Mouse (Mus musculus) layer of hippocampus, adult 18-20 months (tissue): ENCODE data around the gene Dpp6. TPM values are rescaled to one million over a fixed set of nuclear protein-coding genes. Genes with fewer than 3 reads are reported as not detected.

Experiments used
- DNase-seq, 2 experiments: peaks; one replicate each; pipeline ENCODE4 v3.0.0; 2022; ENCODE audit warnings: low spot score in 2 of 2
- total RNA-seq, 2 experiments: library from RNA; stranded (reverse); gene quantifications; 2 replicates each; pipeline ENCODE4 v1.2.3; 2021

The Dpp6 gene
- total RNA-seq, 2 experiments from 2014 or later = 247 to 253 TPM

DNA sequence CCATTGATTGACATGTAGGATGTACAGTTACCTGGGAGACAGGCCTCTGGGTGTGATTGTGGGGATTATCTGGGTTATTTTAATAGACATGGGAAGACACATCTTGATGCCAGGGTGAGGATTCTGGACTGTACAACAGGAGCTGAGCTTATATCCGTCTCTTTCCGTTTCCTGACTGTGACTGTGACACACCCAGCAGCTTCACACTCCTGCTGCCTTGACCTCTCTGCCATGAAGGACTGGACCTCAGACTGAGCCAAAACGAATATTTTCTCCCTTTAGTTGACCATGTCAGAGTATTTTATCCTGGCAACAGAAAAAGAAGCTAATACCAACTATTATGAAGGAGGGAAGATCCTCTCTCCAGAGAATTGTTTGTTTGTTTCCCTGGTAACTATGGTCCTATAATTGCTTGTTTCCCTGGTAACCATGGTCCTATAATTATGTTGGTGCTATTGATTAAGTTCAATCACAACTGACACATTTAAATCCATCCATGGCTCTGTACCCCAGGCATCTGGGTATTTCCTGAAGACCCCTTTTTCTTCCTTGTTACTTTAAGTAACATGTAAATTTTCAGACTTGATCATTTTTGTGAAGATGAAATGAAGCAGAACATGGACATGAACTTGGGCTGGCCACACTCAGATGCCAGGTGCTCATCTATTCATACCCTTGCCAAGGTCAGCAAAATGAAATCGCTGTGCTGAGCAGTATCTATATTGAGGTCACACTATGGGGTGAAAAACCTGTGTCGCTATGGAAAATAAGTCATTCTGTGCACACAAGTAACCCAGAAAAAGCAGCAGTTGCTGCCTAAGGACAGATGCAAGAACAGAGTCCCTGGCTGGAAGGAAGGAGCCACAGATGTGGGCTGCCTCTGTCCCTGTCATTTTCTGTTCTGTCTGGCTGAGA is 531.4 kb downstream of the Dpp6 start:
- no peak for DNase-seq

DNA sequence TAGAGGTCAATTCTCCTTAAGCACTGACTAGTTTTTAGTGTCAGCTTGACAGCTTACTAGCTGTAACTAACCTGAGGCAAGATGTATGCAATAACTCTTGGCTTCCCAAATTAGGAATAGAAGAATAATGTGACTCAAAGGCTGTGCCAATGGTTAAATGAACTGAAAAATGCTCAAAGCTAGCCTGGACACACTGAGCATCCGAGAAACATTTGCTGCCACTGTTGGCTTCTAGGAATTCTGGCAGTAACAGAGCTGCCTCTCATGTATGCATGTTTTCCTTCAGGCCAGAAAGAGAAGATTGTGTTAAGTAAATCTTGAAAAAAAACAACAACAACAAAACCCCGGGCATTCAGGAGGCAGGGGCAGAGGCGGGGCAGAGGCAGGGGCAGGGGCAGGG is 540.6 kb downstream of the Dpp6 start:
- DNase-seq = no peak

DNA sequence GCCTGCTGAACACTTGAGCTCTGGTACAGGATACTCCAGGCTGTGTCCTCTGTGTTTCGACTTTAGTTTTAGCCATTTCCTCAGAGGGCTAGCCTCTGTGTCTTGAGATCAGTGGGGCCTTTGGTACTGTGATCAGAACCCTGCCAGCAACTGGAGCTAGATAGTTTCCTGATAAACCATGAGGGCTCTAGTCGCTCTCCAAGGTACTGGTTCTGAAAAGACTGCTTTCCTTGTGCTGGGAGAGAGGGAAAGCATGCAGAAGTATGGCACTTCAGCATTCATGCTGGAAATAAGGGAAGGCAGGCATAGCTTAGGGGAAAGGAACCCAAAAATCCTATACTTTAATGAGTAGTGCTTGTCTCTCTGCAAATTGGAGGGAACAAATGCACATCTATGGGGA is 548.9 kb downstream of the Dpp6 start:
- DNase-seq = no peak

DNA sequence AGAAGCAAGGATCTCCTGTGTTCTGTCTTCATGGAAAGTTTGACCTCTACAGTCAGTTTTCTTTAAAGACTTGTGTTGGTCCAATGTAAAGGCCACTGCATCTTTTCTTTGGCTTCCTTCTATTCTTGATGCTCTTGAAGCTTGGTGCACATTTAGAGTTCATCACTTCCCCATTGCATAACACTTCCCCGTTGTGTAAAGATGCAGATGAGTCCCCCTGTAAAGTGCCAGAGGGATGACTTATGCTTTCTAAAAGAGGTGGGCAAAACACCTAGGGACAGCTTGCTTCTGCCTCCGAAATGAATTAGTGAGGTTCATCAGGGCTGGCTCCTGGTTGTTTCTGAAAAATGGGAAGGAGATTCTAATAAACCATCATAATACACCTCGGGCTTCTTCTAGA is 553.8 kb downstream of the Dpp6 start:
- no peak for DNase-seq

DNA sequence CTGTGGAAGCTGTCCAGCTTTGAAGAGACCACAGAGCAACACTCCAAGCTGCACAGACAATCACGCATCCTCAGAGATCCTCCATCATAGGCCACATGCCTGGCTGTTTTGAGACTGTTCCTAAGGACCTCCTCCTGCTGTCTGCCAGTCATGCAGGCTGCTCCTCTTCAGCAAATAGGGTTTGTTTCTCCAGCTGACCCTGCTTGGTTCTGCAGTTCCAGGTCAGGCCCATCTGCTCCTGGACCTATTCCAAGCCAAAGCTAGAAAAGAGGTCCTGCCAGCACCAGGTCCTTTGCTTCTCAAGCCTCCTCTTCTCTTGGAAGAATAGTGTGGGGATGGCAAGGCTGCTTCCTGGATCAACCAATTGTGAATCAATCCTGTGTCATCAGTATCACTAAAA is 556.9 kb downstream of the Dpp6 start:
- DNase-seq = no peak

DNA sequence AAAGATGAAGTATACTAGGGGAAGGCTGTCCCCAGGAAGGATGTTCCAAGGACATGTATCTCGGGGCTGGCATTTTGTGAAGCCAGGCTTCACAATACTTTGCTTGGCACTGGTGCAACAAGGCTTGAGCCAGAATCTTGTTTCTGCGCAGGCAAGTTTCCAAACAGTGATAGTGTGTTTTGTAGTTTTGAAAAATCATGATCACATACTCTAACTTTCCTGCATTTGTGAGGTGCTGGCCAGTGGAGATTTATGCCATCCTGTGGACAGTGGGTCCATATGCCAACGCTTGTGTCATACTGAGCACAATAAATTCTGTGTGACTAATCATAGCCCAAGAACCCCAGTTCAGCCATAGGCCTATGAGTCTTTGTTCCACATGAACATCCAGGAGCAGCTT is 558.8 kb downstream of the Dpp6 start:
- DNase-seq = peak in 1 of 2 experiments; percentile 17

DNA sequence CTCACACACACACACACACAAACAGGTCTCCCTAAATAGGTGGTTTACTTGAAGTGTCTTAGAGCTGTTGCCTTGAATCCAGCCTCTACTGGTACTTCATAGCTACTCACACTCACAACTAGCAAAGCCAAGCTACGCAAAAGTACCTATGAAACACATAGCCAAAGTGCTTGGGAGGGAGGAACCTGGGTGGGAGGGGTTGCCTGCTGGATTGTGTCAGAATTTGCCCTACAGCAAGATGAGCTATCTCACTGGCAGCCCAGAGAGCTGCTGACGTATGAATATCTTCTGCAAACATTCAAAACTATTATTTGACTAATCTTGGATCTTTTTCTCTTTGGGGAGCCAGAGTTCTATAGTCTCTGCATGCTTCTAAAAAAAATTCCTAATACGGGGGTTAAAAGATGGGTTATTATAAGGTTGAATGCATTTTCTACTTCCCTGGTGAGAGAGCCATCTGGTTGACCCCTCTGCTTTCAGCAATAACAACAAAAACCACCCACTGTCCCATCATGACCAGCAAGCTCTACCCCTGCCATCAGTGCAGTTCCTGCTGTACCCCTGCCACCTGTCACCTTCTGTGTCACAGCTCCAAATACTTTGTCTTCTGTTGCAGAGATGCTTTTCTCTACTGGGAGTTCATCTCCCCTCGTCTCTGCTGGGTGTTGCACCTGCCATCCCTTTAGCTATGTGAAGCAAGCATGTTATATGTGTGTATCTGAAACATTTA is 563.8 kb downstream of the Dpp6 start:
- no peak for DNase-seq

DNA sequence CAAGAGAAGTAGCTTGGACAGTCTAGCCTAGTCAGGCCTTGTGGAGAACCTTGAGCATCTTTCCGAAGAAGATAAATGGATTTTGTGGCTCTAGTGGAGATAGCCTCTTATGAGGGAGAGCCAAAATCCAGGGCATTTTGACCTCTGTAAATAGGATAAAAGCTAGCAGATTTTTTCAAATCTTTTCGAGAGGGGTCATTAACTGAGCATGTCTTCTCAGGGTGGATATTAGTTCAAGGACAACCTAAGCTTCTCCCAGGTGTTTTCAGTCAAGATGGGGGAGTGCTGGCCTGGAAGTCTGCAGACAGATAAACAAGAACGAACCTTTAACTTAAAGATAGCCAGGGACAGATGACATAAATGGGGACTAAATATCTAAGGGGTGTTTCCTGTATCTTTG is 581.4 kb downstream of the Dpp6 start:
- DNase-seq = no peak

DNA sequence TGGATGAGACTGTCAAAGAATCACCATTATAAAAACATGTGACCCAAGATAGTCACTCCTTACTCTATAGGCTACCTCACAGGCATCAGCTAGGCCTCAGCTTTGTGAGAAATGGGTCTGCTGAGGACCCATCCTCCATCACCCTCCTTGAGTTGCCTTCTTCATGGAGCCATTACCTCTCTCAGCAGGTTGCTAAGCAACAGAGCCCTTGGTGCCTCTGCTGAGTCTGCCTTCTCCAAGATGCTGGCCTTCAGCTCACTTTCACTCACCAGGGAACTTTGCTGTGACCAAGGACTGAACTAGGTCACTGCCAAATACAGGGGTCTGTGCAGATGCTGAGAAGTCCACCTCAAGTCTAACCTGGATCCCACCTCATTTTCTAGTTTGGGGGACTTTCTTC is 582.1 kb downstream of the Dpp6 start:
- DNase-seq = no peak

DNA sequence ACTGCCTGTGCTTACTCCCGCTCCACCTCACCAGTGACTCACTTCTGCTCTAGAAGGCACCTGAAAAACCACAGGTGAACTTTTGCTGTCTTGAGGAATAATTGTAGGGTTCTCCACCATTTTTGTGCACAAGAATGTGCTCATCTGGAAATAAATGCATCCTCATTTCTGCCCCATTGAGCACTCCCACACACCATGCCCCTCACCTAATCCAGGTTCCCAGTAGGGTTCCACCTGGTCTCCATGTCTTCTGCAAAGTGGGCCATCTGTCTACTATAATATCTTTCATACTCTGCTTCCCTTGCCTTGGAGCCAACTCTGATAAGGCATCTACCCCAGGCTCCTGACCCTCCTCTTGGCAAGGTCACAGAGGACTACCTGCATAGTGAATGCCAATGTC is 585.6 kb downstream of the Dpp6 start:
- DNase-seq = no peak

DNA sequence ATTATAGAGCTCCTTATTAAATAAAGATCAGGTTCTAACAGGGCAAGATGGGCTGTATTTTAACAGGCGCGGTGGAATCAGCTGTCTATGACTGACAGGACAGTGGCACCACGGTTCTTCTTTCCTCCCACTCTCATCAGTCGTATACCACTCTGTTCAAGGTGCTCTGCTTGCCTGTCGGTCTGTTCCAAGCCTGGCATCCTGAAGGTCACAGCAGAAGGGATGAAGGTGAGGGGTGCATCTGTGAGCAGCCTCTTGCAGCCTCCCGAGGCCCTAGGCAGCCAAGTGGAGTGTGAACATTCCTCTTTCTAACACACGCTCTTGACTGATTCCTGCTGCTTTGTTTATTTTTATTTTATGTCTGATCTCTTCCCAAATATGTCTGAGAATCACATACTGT is 591.9 kb downstream of the Dpp6 start:
- no peak for DNase-seq

DNA sequence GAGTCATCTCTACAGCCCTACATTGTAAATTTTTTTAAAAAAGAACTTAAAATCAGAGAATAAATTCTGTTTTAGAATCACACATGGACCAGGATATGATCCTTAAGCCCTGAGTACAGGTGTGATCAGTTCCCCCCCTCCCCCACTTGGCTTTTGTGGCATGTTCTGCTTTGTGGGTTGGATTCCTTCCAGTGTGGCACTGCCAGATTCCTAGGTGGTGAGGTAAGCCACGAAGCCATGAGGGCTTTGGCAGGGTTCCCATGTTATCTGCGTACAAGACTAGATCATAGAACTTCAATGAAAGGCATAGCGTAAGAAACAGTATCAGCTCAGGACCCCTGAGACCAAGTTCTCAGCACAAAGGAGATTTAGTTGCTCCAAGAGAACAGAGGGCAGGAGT is 596.0 kb downstream of the Dpp6 start:
- no peak for DNase-seq

DNA sequence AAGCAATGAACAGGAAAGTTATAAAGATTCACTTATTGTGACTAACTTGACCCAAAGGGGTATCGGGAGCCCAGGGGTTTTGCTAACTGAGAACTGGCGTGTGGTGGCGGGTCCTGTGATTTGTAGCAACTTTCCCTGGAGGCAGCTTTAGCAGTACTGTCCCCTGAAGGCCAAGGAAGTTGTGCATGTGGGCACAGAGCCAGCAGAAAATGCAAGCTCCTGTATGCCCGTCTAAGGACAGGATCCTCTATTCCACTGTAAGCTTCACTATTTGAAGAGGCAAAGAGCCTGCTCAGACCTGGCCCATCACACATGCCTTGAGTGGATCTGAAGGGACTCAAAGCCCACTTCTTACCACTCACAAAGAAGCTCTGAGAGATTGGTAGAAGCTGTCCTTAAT is 598.5 kb downstream of the Dpp6 start:
- no peak for DNase-seq

DNA sequence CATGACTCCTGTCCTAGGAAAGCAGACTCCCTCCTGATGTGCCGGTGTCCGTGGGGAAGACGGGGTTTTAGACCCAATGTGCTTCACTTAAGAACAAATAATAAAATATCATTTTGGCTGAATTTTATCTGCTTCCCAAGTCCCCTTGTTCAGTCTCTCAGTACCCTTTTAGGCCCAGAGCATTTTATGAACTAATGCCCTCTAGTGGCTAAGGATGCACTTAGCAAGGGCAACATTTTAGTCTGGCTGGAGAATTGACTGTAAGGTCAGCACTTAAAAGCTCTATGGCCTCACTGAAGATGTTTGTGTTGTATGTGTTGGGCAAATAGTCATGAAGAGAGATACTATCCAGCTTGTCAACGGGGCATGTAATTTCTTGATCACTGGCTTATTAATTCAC is 599.6 kb downstream of the Dpp6 start:
- DNase-seq = peak in 1 of 2 experiments; percentile 36

DNA sequence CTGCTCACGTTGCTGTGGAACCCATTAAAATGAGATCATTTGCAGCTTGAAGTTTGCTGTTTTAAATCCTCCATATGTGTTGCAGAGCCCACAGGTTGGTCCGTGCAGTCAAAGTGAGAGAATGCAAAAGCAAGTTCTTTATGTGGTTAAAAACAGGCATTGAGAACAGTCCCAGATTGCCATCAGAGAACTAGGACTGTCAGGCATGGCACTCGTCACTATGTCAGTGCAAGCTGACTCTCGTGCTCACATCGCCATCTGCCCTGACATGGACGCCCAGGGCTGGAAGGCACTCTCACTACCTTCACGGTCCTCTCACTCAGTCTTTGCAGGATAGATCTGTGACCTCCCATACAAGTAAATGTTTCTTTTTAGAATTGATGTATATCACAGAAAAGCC is 600.4 kb downstream of the Dpp6 start:
- DNase-seq = peak; percentile 32 to 57

DNA sequence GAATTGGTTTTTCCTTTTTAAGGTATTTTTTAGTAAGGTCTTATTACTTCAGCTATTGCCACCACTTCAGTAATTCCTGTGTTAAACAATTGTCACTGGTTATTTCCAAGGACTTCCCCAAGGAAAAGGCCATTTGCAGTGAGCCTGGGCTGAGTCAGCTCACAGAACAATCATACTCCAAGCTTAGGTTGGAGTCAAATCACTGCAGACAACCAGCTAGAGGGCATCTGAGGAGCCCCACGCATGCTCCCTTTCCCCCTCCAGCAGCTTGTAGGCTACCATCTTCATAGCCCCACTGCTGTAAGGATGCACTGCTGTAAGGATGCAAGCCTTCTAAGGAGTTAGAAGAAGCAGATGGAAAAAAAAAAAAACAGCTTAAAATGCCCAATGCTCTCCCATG is 601.9 kb downstream of the Dpp6 start:
- no peak for DNase-seq

DNA sequence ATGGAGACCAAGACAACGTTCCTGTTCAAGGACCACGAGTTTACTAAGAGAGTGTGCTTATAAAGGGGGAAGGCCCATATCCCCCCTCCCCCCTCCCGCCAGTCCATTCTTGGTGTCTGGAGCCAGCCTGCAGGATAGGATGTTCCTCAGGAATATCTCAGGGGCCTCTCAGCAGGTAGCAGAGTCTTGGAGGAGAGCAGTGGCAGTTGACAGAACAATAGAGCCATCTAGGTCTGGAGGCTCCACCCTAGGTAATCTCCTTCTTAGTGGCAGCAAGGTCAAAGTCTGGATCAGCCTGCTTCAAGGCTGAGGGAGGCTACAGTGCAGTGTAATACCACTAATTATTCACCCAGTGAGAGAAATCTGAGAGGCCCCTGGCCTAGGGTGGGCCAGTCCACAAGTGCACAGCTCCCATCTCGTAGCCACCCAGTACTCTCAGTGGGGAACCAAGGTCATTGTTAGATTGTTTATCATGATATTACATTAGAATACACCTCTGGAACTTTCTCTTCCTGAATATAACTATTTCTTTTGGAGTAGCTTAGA is 604.2 kb downstream of the Dpp6 start:
- DNase-seq = no peak

DNA sequence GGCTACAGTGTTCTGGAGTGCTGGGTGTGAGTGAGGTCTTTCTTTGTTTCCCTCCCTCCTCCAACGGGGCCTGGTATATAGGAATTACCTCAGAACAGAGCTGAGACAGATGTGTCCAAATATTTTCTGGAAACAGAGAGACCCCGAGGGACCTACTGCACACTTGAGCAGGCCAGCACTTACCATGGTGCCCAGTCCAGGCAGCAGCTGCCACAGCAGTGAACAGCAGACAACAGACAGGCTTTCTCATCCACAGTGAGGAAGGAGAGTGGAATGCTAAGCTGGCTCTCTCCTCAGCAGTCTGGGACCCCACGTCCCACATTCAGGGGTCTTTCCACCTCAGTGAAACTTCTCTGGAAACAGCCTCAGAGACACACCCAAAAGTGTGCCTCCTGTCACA is 606.8 kb downstream of the Dpp6 start:
- no peak for DNase-seq

DNA sequence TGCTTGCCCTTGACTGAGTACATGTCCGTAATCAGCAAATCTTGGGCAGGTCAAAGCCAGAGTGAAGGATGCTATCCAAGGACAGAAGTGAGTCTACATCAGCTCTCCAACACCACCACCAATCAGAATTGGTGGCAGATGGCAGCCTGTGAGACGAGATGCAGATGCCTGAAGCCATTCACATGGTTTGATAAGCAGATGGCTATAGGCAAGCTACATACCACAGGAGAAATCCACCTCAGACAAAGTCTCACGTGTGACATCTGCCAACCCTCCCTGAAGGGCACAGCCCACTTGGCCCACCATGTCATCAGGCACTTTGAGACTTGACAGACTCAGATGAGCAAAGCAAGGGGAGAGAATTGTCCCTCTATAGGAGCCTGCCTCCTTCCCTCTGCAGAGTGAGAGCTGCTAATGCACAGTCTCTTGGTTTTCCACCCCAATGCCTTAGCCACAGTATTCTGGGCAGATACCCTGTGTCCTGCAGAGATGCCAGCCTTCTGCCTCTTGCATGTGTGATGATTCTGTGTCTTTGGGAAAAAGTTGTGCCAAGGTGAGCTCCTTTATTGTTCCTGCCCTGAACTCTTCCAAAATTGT is 607.6 kb downstream of the Dpp6 start:
- DNase-seq = no peak

DNA sequence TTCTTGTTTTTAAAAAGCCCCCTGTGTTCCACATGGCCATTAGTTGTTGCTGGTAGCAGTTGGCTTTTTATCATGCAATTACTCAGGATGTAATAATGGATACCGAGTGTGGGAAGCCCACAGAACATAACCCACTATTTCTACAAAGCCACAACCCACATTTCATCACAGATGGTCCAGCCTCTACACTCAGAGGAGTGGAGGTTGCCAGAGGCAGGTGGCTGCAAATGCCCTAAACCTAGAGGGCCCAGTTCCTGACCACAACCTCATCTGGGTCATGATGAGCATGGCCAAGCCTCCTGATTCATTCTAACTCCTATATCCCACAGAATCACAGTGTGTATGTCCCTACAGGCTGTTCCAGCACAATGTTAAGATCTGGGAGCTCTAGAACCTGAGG is 609.2 kb downstream of the Dpp6 start:
- peak in 1 of 2 experiments; percentile 31 for DNase-seq

DNA sequence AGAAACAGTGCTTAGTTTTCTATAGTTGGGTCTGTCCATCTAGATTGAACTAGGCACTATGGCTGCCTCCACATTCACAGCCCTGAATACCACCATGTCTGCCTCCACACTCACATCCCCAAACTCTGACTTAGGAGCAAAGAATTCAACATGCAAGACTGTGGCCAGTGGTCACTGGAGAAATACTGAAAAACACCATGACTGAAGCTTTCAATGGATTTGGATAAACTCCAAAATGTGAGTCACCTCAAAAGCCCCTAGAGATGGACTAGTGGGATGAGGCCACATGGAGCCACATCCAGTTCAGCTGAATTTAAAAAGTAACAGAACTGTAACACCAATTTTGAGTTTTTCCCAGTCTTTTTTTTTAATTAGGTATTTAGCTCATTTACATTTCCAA is 616.6 kb downstream of the Dpp6 start:
- no peak for DNase-seq
